Mouse (Mus musculus) right cerebral cortex, postnatal 4 days (tissue): ENCODE measurements at regions not wholly inside any gene's neighbourhood (a gene's known extent, or its start where the extent isn't known, plus 50 kb on each side); places are given as distances from the start of the nearest gene placed in this dataset.

ENCODE experiments used
- DNase-seq: peaks from one replicate; pipeline ENCODE4 v3.0.0-alpha.2; 2022

- no peak for DNase-seq
These were observed 51.6 kb upstream of the Polg start for GRCm38 (mm10) chr7:79517581-79518337.

- no peak for DNase-seq
These were observed 50.1 kb upstream of the Polg start for GRCm38 (mm10) chr7:79516287-79516686.
